Mouse (Mus musculus) activated CD4-positive, CD25-positive, alpha-beta regulatory T cell, adult 4 months (primary cell): ENCODE measurements around the gene Npcd. TPM values are rescaled to one million over a fixed set of nuclear protein-coding genes. Genes with fewer than 3 reads are reported as not detected.

Experiments
- ATAC-seq: one replicate; pipeline ENCODE4 v1.8.0; 2017
- polyA plus RNA-seq, 2 experiments: library from polyadenylated mRNA; unstranded; fragments of 100-300 nt; shearing (Covaris generic); gene quantifications; one replicate each; pipeline ENCODE4 v1.2.1; 2017

The Npcd gene
- polyA plus RNA-seq, 2 experiments from 2014 or later: not detected

DNA sequence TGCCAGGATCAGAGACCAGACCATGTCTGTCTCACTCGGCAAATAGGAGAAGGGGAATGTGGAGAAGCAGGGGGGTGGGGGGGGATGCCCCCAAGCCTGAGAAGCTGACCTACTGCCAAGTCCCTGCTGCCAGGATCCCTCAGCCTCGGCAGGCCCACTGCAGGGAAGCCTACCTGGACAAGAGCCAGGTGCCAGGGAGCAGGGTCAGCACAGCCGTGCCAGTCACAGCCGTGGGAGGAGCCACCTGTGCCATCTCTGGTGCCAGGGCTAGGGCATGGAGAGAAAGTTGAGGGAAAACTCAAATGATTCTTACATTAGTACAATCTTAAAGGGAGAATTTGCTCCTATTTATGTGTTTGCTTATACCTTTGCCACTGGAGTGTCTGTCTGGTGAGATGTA, 31.7 kb downstream of the Npcd start:
- ATAC-seq: no peak

DNA sequence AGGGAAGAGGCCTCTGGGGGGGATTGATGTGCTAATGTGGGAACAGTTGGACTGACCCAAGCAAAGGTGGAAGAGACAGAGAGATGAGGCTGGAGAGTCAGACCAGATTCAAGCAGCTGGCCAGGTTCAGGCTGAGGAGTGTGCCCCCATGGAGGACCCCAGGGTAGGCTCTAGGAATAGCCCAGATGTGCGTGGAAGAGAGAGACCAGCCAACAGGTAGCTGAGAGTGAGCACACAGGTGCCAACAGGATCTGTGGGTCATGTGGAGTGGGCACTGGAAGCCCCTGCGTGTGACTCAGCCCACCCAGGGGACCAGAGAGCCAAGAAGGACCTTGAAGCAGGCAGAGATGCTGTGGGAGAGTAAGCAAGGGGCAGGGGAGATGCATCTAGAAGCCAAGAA, 32.4 kb downstream of the Npcd start:
- ATAC-seq: no peak

DNA sequence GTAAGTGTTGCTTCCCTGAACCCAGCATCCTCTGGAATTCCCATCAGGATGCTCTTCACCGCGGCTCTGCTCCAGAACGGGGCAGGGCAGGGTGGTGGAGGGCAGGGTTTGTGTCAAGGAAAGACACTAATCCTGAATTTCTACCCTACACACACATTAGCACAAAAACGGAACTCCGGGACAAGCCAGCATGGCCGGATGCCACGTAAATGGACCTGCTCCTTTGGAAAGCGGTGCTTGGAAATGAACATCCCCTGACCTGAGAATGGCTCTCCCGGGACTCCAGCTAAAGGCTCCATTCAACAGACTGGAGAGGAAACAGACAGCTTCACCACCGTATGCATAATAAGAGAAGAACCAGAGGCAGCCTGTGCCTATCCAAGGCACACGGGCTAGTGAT, 33.3 kb downstream of the Npcd start:
- ATAC-seq: no peak

DNA sequence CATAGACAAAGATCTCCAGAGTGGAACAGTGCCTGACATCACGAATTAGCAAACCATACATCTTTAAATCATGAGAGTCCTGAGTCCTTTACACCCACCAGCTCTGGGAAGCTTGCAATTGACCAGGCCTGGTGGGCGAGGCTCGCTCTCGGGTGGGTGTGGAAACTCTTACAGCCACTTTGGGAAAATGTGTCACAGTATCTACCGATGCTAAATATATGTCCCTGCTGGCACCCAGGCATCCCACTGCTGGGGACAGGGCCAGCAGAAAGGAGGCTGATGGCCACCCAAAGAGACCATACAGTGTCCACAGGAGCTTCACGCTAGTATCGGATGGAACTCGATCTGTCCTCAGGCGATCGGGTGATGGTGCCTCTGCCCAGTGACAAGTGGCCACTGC, 35.4 kb downstream of the Npcd start:
- no peak for ATAC-seq

DNA sequence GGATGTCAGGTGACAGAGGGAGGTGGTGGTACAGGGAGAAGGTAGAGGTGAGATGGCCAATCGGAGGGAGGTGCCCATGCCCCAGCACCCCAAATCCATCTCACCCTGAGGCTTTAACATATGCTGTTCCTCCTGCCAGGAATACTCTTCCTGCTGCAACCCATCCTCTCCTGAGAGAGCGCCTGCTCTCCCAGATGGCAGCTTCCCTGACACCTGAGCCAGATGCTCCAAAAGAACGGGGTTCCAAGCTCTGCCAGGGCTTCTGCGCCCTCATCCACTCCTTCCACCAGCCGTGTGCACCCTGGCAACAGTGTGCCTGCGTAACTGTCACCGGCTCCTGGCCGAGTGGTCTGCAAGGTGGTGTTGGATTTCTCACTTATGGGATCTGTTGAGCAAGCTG, 36.4 kb downstream of the Npcd start:
- no peak for ATAC-seq

DNA sequence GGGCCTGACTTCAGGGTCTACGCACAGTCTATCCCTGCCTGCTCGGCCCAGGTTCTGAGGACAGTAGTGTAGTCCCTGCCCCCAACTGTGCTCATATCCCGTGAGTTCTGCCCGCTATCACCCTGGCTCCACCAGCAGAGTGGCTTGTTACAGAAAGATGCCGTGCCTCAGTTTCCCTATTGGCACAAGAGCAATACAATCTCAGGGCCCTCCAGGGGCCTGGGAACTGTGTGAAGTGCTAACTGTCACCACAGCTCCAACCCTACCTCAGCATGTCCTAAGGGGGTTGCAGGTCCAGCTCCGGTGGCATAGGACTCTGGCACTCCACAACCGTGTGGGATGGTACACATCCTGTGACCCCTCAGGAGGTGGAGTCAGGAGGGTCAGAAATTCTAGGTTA, 36.9 kb downstream of the Npcd start:
- ATAC-seq: no peak

DNA sequence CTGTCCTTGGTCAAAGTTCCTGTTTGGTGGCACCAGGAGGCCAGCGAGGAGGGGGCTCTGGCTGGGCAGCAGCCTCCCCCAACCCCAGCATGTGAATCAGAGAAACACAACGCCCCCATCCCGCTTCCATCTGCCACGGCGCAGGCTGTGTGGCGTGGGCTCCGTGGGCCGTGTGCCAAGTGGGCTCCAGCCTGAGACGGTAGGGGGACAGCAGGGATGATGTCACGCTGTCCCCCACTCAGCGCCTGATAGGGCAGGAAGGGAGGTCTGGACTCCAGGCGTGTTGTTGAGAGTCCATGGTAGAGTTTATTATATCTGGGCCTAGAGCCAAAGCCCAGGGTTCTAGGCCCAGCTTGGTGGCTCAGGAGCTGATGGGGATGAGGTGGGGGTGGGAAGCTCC, 37.8 kb downstream of the Npcd start:
- ATAC-seq: no peak

DNA sequence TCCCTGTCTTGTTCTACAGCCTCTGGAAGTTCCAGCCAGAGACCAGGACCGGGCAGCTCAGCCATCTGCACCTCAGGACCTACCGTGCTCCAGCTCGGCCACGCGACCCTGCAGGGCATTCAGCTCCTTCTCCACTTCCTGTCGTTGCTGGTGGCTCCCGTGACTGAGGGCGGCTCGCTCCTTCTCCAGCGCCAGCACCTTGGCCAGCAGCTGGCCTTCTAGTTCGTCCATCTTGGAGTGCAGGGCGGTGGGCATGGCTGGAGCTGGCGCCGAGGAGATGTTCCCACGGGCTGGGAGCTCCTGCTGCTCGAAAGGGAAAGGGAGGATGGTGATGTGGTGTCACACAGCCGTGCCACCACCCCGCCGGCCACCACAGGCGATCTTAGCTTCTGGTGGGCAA, 39.9 kb downstream of the Npcd start:
- no peak for ATAC-seq

DNA sequence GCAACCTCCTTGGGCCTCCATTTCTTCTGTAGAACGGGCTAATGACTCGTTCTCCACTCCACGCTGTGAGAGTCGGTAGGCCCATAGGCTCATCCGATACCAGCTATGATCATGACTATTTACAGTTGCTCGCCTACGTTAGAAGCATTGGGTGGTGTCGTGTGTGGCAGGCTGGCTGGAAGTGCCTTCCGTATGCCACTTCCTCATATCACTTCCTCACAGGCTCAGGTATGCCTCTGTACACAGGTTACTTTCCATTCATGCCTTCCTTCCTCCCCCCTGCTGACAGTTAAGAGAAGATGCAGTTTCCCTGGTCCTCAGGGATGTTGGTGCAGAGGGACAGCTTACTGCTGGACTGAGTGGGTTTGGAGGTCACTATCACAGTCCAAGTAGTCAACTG, 41.0 kb downstream of the Npcd start:
- ATAC-seq: no peak

DNA sequence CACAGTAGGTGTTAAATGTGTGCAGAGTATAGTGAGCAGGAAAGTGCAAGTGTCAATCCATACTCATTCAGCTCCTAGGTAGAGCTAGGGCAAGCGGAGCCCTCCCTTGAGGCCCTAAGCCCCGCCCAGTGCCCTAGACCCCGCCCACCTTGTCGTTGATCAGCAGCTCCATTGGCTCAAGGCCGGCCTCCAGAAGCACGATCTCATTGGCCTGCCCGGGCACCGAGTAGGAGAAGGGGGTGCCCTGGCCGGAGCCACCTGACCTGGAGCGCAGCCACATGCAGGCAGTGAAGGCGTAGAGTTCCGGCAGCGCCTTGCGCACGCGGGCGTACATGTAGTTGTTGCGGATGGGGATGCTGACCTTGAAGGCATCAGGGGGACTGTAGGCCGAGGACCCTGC, 41.6 kb downstream of the Npcd start:
- no peak for ATAC-seq

DNA sequence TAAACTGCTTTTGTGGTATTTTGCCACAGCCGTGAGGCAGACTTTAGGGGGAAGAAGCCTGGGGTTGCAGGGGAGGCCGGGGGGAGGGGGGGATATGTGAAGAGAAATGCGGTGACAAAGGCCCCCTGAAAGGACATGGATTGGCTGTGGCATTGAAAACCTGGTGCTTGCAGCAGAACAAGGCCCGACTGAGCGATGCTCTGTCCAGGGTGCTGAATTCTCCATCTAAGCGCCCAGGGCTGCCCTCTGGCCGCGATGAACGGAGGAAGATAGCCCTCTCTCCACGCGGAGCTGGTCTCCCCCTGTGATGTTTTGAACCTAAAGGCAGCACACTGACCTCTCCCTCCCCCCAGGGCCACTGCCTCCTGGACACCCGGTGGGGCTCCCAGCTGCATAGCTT, 42.5 kb downstream of the Npcd start:
- ATAC-seq: no peak

DNA sequence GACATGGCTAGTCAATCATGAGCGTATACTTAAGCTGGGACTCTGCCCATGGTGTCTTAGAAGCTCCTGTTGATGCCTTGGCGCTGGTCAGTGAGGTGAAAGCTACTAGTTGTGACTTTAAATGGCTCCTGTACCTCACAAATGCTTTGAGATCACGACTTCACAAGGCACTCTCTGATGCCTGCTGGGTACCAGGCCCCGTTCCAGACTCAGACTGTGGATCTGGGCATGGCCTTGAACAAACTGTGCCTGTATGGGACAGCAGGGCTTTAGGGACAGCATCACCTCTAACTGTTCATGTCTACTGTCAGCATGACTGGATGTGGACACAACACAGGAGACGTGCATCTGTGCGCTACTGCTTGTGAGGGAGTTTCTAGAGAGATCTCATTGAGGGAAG, 43.1 kb downstream of the Npcd start:
- no peak for ATAC-seq

DNA sequence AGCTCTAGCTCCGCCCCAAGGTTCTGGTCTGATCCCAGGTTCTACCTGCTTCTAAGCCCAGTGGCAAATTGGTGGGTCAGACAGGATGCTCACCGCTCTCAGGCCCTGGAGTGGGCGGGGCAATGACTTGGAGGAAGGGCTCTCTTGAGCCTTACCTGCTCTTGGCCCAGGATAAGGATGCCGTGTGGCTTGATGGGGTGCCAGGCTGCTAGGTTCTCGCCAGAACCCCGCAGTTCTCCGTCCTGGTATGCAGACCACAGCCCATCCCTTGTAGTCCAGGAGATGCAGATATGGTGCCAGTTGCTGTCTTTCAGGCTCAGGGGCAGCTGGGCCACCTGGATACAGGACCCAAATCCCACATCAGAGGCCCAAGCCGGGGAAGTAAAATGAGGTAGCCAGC, 43.9 kb downstream of the Npcd start:
- no peak for ATAC-seq

DNA sequence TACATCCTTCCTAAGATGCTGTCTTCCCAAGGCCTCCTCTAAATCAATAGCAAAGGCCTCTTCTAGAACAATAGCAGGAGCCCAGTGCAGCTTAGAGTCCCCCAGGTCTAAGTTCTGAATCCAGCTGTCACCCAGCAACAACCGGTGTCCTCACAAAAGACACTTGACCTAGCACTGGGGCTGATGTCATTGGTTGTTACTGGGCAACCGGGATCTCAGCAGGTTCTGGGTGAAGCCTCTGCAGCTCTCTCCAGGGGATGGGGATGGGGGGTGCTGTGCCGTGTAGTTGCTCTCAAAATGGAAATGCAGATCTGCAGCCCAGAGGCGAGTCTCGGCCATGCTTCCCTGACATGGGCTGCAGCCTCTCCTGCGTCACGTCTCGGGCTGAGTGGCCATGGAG, 46.2 kb downstream of the Npcd start:
- no peak for ATAC-seq

DNA sequence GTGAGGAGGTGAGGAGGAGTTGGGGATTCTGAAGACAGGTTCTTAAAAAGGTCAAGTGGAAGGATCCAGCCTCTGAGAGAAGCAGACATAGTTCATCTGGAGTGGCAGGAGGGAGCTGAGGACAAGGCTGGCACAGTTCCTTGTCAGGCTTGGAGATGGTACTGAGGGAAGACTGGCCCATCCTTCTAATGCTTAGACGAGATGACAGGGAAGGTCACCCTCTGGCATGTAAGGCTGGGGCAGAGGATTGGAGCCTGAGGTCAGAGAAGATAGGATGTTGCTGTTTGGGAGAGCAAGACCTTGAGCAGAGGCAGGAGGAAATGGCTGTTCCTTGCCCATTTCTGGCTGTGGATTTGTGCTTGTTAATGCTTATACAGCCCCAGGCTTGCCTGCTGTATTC, 49.0 kb downstream of the Npcd start:
- no peak for ATAC-seq

DNA sequence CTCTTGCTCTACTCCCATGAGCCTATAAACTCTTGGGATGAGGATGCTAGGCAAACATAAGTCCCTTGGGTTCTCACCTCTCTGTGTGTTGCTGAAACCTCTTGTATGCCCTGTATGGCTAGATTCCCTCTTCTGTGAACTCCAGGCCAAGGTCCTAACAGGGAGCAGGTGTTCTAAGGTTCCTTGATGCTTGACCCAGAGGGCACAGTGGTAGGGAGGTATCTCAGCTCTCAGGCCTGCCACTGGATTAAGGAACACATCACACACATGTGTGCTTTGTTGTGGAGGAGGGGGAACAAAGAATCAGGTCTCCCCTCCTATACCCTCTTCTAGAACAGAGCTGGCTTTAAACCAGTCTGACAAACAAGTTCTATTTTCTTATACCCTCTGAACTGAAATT, 56.3 kb downstream of the Npcd start, which contains the start of gene Dnal4:
Gene Dnal4 (minus strand): TSS at position 101 of the 400 bp plus-strand sequence.
- ATAC-seq: no peak

DNA sequence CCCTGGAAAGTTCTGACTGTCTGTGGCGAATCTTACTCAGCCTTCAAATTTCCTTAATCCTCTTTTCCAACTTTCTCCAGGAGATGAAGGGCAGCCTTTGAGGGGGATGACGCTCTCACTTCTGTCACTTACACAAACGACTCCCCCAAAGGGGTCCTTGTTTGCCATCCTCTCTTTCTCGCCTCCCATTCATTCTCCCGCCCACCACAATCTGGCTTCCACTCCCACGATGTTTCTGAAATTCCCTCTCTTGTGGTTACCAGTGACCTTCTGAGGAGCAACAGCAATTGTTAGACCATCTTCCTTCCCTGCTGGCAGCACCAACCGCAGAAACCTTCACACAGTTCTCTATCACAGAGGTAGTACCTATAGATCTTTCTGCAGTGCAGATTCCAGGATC, 58.4 kb downstream of the Npcd start:
- no peak for ATAC-seq

DNA sequence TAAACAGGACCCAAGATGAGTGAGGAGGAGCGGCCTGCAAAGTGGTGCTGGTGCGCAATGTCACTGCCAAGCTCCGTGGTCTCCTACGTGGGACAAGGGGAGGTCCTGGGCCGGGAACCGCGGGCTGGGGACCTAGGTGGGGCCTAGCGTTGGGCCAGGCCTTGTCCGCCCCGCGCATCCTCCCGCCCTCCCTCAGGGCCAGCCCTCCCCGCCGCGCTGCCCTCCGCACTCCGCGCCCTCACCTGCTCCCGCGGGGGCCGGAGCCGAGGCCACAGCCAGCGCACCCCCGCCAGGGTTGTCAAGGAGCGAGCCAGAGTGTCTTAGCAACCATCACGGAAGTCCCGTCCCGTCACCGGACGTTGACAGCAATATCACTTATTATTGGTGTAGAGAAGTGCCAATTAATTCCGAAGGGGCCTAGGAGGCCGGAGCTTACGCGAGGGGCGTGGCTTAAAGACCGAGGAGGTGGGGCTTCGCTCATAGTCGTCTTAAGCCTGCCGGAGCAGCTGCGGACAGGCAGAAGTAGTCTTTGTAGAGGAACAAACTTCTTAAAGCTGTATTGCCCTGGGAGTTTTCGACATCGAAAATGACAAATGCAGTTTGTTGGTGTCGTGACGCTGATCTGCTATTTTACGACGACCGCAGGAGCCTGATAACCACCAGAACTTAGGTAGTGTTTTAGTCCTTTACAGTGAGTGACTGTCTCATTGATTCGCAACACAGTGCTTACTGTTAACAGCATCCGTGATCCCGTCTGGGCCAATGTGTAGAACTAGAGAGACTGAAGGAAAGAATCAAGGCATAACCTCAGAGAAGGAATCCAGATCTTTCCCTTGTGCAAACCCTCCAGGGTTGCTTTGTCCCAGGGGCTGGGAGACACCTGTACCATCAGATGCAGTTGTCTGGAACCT, 59.7 kb downstream of the Npcd start:
- ATAC-seq: peak; percentile 97

DNA sequence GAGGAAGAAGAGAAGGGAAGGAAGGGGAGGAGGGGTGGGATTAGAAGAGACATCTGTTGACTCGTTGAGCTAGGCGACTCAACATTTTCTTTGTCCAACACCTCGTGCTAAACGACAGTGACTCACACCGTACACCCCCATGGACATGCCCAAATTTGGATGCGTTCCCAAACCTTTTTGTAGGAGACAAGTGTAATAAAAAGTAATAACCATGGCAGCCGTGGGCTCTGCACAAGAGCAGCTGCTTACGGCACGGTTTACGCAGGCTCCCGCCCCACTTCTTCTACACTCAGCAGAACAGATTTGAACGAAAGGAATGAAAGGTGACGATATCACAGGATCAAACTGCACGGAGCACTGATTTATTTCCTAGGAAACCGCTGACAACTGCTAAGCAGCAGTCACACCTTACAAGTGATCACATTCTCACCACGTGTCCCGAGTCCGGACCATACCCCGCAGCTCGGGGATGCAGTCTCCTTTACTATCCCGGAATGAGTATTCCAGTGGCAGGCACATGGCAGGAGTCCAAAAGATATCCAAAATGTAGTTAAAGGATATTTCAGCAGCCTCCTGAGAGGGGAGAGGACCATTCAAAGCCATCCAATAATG, 63.3 kb downstream of the Npcd start:
- ATAC-seq: no peak

DNA sequence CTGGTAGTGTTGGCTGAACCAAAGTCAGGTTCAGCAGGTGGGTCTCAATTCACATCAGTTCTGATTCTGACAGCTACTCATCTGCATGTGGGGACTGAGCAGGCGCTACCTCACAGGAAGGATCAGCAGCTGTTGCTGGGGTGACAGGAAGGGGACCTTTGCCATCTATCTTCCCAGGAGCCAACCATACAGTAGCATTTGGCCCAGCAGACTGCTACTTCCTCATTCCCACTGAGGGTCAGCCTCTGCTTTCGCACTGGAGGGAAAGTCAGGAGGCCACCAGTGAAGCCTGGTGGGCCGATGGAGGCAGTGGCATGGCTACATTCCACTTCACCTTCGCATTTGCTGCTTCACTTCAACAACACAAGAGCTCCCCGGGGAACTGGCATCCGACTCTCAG, 65.7 kb downstream of the Npcd start:
- ATAC-seq: no peak

DNA sequence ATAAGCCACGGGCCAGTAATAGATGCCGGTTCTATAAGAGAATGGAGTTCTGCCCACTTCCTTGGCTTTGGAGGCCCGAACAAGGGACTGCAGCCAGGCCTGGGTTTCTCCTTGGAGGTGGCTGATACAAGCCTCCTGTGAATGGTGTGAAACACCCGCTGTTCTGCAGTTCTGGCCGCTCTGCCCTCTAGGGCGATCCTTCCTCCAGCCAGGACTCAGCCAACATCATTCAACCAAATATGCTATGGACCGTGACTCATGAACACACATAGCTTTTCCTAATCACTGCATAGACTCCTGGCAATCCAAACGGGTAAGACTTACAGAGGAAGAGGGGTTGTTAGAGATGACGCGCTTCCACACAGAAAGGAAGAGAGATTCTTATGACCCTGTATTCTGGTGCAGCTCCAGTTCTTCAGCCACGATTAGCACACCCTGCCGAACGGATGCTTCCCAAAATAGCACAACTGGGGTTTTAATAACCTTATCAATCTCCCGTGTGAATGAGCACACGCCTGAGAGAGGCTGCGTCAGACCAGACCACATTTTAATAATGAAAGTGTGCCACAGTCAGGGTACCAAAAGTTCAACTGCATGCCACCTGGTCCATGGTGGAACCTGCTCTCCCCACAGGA, 66.6 kb downstream of the Npcd start:
- no peak for ATAC-seq

DNA sequence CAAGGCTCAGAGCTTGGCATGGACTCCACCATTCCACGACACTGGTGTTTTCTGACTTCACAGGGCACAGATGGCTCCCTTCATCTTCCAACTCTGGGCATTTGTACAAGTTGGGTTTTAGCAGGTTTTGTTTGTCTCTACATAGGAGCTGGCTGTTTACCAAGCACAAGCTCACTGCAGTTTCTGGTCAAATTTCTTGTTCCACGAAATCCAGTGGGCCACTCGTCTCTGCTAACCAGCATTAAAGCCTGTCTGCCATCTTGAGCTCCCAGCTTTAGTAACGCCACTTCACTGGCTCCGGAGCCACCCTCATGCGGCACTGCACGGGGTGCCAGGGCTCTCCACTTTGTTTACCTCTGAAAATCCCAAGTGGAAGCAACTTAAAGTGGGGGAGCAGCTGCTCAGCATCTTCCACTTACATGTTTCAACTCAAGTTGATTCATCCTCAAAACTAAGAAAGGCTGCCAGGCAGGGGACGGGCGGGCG, 67.4 kb downstream of the Npcd start:
- no peak for ATAC-seq

DNA sequence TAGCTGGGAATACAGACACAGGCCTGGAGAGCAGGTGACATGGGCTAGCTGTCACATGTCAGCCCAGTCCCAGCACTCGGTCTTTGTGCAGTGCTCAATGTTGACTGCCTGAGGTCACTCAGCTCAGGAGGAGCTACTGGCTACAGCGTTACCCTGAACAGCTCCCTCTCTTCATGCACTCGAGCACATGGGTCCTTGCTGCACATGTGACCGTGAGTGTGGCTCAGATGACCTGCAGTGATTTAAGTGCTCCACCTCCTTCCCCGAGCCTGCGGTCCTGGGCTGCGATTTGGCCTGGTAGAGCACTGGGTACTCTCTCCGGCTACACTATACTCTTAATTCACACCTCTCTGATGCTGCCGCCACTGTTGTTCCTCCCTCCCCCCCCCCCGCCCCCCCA, 67.9 kb downstream of the Npcd start:
- no peak for ATAC-seq

DNA sequence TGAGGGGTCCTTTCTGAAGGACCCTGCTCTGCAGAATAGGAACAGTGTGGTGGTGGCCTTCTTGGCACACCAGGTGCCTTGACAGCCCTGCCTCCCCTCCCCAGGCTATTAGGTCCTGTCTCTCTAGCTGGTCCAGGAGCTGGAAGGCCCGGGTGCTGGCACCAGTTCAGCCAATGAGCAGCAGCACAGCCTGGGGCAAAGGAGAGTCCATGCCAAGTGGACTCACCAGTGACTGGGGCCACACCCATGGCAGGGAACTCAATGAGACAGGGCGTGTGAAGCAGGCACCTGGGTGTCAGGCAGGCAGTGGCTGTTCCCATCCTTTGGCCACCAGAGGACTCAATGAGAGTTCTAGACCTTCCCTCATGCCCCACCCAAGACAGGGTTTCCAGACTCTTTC, 68.7 kb downstream of the Npcd start:
- ATAC-seq: no peak
